Mouse (Mus musculus) megakaryocyte progenitor cell, adult 5-6 weeks (primary cell): ENCODE measurements around the gene Rgr. TPM values are rescaled to one million over a fixed set of nuclear protein-coding genes. Genes with fewer than 3 reads are reported as not detected.
A peak's percentile ranks its signal among the peaks of the same experiment; 100 is the strongest.
"Not testable (repeated sequence)": the region's sequence is repeated elsewhere in the genome, so short reads cannot be mapped to it uniquely, and the experiment has no call there.

Experiments
- ATAC-seq: replicated peaks from 2 replicates; pipeline ENCODE4 v1.8.0; 2016; ENCODE audit warnings: mild to moderate bottlenecking, moderate TSS enrichment, inconsistent platforms; ENCODE audit not compliant: poor library complexity
- total RNA-seq, 2 experiments: library from RNA; stranded (forward) in 1 of 2; stranded (reverse) in 1 of 2; fragments of 157-497, 149-512 nt in 1 of 2; fragments of 200-1000 nt in 1 of 2; gene quantifications; 2 replicates each; pipeline versions ENCODE4 v1.2.3 to v1.2.4; 2015 to 2017

The Rgr gene
- total RNA-seq, 2 experiments from 2014 or later, result not detected

GRCm38 (mm10) chr14:37003431-37004095 is 45.2 kb downstream of the Rgr start:
- no peak for ATAC-seq

- peak; percentile 44; the same call in 1 of the 2 replicates for ATAC-seq
These were observed 45.9 kb downstream of the Rgr start for GRCm38 (mm10) chr14:37002852-37003251.

- ATAC-seq, result not testable (repeated sequence)
These were observed 48.0 kb downstream of the Rgr start for GRCm38 (mm10) chr14:37000780-37001179.

- no peak for ATAC-seq
These were observed 59.0 kb downstream of the Rgr start for GRCm38 (mm10) chr14:36989784-36990183.

GRCm38 (mm10) chr14:36985693-36986092 is 63.1 kb downstream of the Rgr start:
- ATAC-seq, result no peak

Other genes starting within 250 kb of the Rgr start
- gene Ccser2, start 80.2 kb downstream of the Rgr start, total RNA-seq (2015), result 9.6 and 10.4 TPM in 2 replicates
- gene Ccser2, start 80.2 kb downstream of the Rgr start, total RNA-seq (2017), result 5.6 and 12.3 TPM in 2 replicates
- not detected in 2 replicates for gene Lrit1, start 5.9 kb upstream of the Rgr start, total RNA-seq (2015)
- gene Lrit1, start 5.9 kb upstream of the Rgr start, total RNA-seq (2017), result not detected in 2 replicates
- gene Lrit2, start 19.0 kb upstream of the Rgr start, total RNA-seq (2015), result not detected in 2 replicates
- not detected in 2 replicates for gene Lrit2, start 19.0 kb upstream of the Rgr start, total RNA-seq (2017)
- gene Cdhr1, start 49.4 kb upstream of the Rgr start, total RNA-seq (2015), result not detected in 2 replicates
- not detected in 2 replicates for gene Cdhr1, start 49.4 kb upstream of the Rgr start, total RNA-seq (2017)
- 1.7 and 2.1 TPM in 2 replicates for gene 2610528A11Rik, start 65.1 kb upstream of the Rgr start, total RNA-seq (2015)
- 1.5 TPM in 1 of 2 replicates, not detected in the other for gene 2610528A11Rik, start 65.1 kb upstream of the Rgr start, total RNA-seq (2017)
- gene Ghitm, start 86.3 kb upstream of the Rgr start, total RNA-seq (2015), result 106 and 118 TPM in 2 replicates
- 124 and 128 TPM in 2 replicates for gene Ghitm, start 86.3 kb upstream of the Rgr start, total RNA-seq (2017)